Mouse (Mus musculus): ENCODE data around the gene Nprl3. TPM values are rescaled to one million over a fixed set of nuclear protein-coding genes. Genes with fewer than 3 reads are reported as not detected.
A peak's percentile ranks its signal among the peaks of the same experiment; 100 is the strongest.

The Nprl3 gene
- polyA plus RNA-seq, 1 experiment from 2014 or later, result 34.6 TPM

- ATAC-seq, result no peak
- Histone ChIP-seq H3K4me3 (ENCODE audit: low read length) (no peak overlapping the region), H3K36me3 (ENCODE audit: control insufficient read depth, insufficient read depth, low read length) (no peaks in the 10 kb centered on the region), H3K4me1 (ENCODE audit: control insufficient read depth, insufficient read depth, low read length) (no peaks in the 10 kb centered on the region), H3K27me3 (replicated peaks; ENCODE audit: control insufficient read depth, insufficient read depth, low read length) (no peaks in the 10 kb centered on the region), H3K9me3 (ENCODE audit: control insufficient read depth, low read length) (no peaks in the 10 kb centered on the region), H3K9ac (ENCODE audit: low read depth, low read length) (no peak overlapping the region), H3K27ac (ENCODE audit: low read length) (no peak overlapping the region), H3K4me2 (ENCODE audit: low read depth, low read length) (no peak overlapping the region)
- WGBS, result 80% methylated on average over 12 of the region's 12 CpGs
Measured at GRCm38 (mm10) chr11:32188881-32189280, 78.6 kb downstream of the Nprl3 start.

GRCm38 (mm10) chr11:32187256-32187655 is 80.3 kb downstream of the Nprl3 start:
- no peaks in the 10 kb centered on the region for H3K4me1 ChIP-seq (ENCODE audit: control insufficient read depth, insufficient read depth, low read length)
- H3K27ac ChIP-seq (ENCODE audit: low read length), result no peak overlapping the region
- no peak overlapping the region for H3K4me2 ChIP-seq (ENCODE audit: low read depth, low read length)
- H3K27me3 ChIP-seq (replicated peaks; ENCODE audit: control insufficient read depth, insufficient read depth, low read length), result no peaks in the 10 kb centered on the region
- H3K4me3 ChIP-seq (ENCODE audit: low read length), result no peak overlapping the region
- H3K36me3 ChIP-seq (ENCODE audit: control insufficient read depth, insufficient read depth, low read length), result no peaks in the 10 kb centered on the region
- H3K9ac ChIP-seq (ENCODE audit: low read depth, low read length), result no peak overlapping the region
- H3K9me3 ChIP-seq (ENCODE audit: control insufficient read depth, low read length), result no peaks in the 10 kb centered on the region
- no peak for ATAC-seq
- 91% methylated on average over 4 of the region's 4 CpGs for WGBS

DNA sequence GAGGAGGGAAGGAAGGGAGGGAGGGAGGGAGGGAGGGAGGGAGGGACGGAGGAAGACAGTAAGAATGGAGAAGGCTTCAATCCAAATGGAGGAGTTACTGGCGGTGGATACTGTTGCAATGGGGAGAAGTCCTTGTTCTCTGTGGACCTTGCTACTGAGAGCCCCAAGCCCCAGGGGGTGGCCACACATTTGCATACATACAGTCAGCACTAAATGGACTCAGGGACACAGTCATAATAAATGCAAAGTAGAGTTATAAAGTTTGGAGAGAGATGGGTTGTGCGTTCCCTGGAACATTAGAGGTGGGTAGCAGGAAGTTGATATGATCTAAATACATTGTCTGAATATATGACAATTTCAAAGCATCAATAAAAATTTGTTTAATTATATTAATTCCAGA is 81.5 kb downstream of the Nprl3 start:
- Histone ChIP-seq H3K4me3 (ENCODE audit: low read length) (no peak overlapping the region), H3K27ac (ENCODE audit: low read length) (no peak overlapping the region), H3K4me2 (ENCODE audit: low read depth, low read length) (no peak overlapping the region), H3K9ac (ENCODE audit: low read depth, low read length) (no peak overlapping the region), H3K27me3 (replicated peaks; ENCODE audit: control insufficient read depth, insufficient read depth, low read length) (no peaks in the 10 kb centered on the region), H3K4me1 (ENCODE audit: control insufficient read depth, insufficient read depth, low read length) (no peaks in the 10 kb centered on the region), H3K9me3 (ENCODE audit: control insufficient read depth, low read length) (no peaks in the 10 kb centered on the region), H3K36me3 (ENCODE audit: control insufficient read depth, insufficient read depth, low read length) (no peaks in the 10 kb centered on the region)
- ATAC-seq, result no peak
- WGBS, result 67% methylated on average over 3 of the region's 3 CpGs

DNA sequence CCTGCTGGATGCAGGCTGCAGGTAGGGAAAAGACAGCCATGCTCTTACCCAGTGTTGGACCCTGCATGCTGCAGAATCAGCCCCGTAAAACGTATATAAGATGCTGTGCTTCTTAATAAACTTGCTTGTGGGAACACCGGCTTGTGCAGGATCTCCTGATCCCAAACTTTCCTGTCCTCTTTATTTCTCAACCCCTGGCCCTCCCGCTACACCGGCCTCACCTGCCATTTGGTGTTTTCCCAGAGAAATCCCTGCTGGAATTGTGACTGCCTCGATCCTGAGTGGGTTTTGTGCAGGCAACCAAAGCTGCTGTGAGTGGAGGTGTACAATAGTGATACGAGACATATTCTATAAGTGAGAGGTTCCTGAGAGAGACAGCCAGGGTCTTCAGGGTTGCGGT is 83.0 kb downstream of the Nprl3 start:
- no peaks in the 10 kb centered on the region for H3K4me1 ChIP-seq (ENCODE audit: control insufficient read depth, insufficient read depth, low read length)
- H3K9me3 ChIP-seq (ENCODE audit: control insufficient read depth, low read length), result no peaks in the 10 kb centered on the region
- no peak overlapping the region for H3K9ac ChIP-seq (ENCODE audit: low read depth, low read length)
- no peaks in the 10 kb centered on the region for H3K36me3 ChIP-seq (ENCODE audit: control insufficient read depth, insufficient read depth, low read length)
- 81% methylated on average over 8 of the region's 8 CpGs for WGBS
- no peaks in the 10 kb centered on the region for H3K27me3 ChIP-seq (replicated peaks; ENCODE audit: control insufficient read depth, insufficient read depth, low read length)
- no peak overlapping the region for H3K4me3 ChIP-seq (ENCODE audit: low read length)
- H3K27ac ChIP-seq (ENCODE audit: low read length), result no peak overlapping the region
- no peak overlapping the region for H3K4me2 ChIP-seq (ENCODE audit: low read depth, low read length)
- no peak for ATAC-seq

GRCm38 (mm10) chr11:32181973-32182868 is 85.3 kb downstream of the Nprl3 start:
- Histone ChIP-seq H3K9ac (ENCODE audit: low read depth, low read length) (no peak overlapping the region), H3K9me3 (ENCODE audit: control insufficient read depth, low read length) (no peaks in the 10 kb centered on the region), H3K4me1 (ENCODE audit: control insufficient read depth, insufficient read depth, low read length) (no peaks in the 10 kb centered on the region), H3K36me3 (ENCODE audit: control insufficient read depth, insufficient read depth, low read length) (no peaks in the 10 kb centered on the region), H3K27ac (ENCODE audit: low read length) (no peak overlapping the region), H3K27me3 (replicated peaks; ENCODE audit: control insufficient read depth, insufficient read depth, low read length) (no peaks in the 10 kb centered on the region), H3K4me3 (ENCODE audit: low read length) (no peak overlapping the region), H3K4me2 (ENCODE audit: low read depth, low read length) (no peak overlapping the region)
- peak; percentile 59 for ATAC-seq
- WGBS, result 46% methylated on average over 24 of the region's 25 CpGs

DNA sequence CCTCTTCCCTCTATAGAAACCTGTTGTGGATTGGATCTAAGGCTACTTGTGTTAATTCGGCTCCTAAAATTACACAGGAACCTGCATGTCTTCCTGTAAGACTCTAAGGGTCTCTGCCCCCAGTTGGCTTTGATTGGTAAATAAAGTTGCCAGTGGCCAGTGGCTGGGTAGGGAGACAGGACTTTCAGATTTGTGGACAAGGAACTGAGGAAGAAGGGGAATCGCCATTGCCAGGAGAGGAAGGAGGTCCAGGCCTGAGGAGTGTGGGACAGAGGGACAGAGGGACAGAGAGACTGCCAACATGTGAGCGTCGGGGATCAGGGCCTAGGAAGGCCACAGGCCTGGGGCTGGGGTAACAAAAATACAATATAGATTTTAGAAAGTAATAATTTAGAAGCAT is 86.3 kb downstream of the Nprl3 start:
- H3K4me1 ChIP-seq (ENCODE audit: control insufficient read depth, insufficient read depth, low read length), result no peaks in the 10 kb centered on the region
- WGBS, result 83% methylated on average over 4 of the region's 4 CpGs
- H3K27ac ChIP-seq (ENCODE audit: low read length), result no peak overlapping the region
- H3K9ac ChIP-seq (ENCODE audit: low read depth, low read length), result no peak overlapping the region
- no peak for ATAC-seq
- no peak overlapping the region for H3K4me3 ChIP-seq (ENCODE audit: low read length)
- H3K9me3 ChIP-seq (ENCODE audit: control insufficient read depth, low read length), result no peaks in the 10 kb centered on the region
- H3K27me3 ChIP-seq (replicated peaks; ENCODE audit: control insufficient read depth, insufficient read depth, low read length), result no peaks in the 10 kb centered on the region
- H3K36me3 ChIP-seq (ENCODE audit: control insufficient read depth, insufficient read depth, low read length), result no peaks in the 10 kb centered on the region
- no peak overlapping the region for H3K4me2 ChIP-seq (ENCODE audit: low read depth, low read length)

- Histone ChIP-seq H3K4me2 (ENCODE audit: low read depth, low read length) (no peak overlapping the region), H3K9ac (ENCODE audit: low read depth, low read length) (no peak overlapping the region), H3K9me3 (ENCODE audit: control insufficient read depth, low read length) (no peaks in the 10 kb centered on the region), H3K4me1 (ENCODE audit: control insufficient read depth, insufficient read depth, low read length) (no peaks in the 10 kb centered on the region), H3K27ac (ENCODE audit: low read length) (no peak overlapping the region), H3K36me3 (ENCODE audit: control insufficient read depth, insufficient read depth, low read length) (no peaks in the 10 kb centered on the region), H3K27me3 (replicated peaks; ENCODE audit: control insufficient read depth, insufficient read depth, low read length) (no peaks in the 10 kb centered on the region), H3K4me3 (ENCODE audit: low read length) (no peak overlapping the region)
- WGBS, result 71% methylated on average over 1 of the region's 1 CpGs
- no peak for ATAC-seq
Measured at GRCm38 (mm10) chr11:32178506-32178905, 89.0 kb downstream of the Nprl3 start.

Other genes with a start within 250 kb of the Nprl3 start
- 0.02 and 0.11 TPM in 2 replicates for gene Il9r, start 67.4 kb downstream of the Nprl3 start, polyA plus RNA-seq (2015; fragmentation: Nextera tagmentation; extraction: Ambion mirVana)
- gene Snrnp25, start 62.3 kb downstream of the Nprl3 start, polyA plus RNA-seq (2015; fragmentation: Nextera tagmentation; extraction: Ambion mirVana), result 40.7 and 45.6 TPM in 2 replicates
- 50.3 and 51.5 TPM in 2 replicates for gene Rhbdf1, start 45.4 kb downstream of the Nprl3 start, polyA plus RNA-seq (2015; fragmentation: Nextera tagmentation; extraction: Ambion mirVana)
- 32.6 and 33.8 TPM in 2 replicates for gene Mpg, start 41.2 kb downstream of the Nprl3 start, polyA plus RNA-seq (2015; fragmentation: Nextera tagmentation; extraction: Ambion mirVana)
- gene Hba-x, start 8.7 kb upstream of the Nprl3 start, polyA plus RNA-seq (2015; fragmentation: Nextera tagmentation; extraction: Ambion mirVana), result 11.6 and 16.4 TPM in 2 replicates
- 3,658 and 4,448 TPM in 2 replicates for gene Hba-a1, start 15.8 kb upstream of the Nprl3 start, polyA plus RNA-seq (2015; fragmentation: Nextera tagmentation; extraction: Ambion mirVana)
- gene Hbq1b, start 19.3 kb upstream of the Nprl3 start, polyA plus RNA-seq (2015; fragmentation: Nextera tagmentation; extraction: Ambion mirVana), result 2.1 and 3.0 TPM in 2 replicates
- 9,012 and 11,055 TPM in 2 replicates for gene Hba-a2, start 28.8 kb upstream of the Nprl3 start, polyA plus RNA-seq (2015; fragmentation: Nextera tagmentation; extraction: Ambion mirVana)
- gene Hbq1a, start 32.4 kb upstream of the Nprl3 start, polyA plus RNA-seq (2015; fragmentation: Nextera tagmentation; extraction: Ambion mirVana), result 0.54 and 0.55 TPM in 2 replicates
- gene Sh3pxd2b, start 80.1 kb upstream of the Nprl3 start, polyA plus RNA-seq (2015; fragmentation: Nextera tagmentation; extraction: Ambion mirVana), result 9.6 and 10.0 TPM in 2 replicates
- 21.8 and 22.6 TPM in 2 replicates for gene Ubtd2, start 187.7 kb upstream of the Nprl3 start, polyA plus RNA-seq (2015; fragmentation: Nextera tagmentation; extraction: Ambion mirVana)

Measured in intestine, embryonic 16.5 days (tissue).